Mouse (Mus musculus) splenic B cell, adult 2 months (primary cell): Measurements from ENCODE around the gene Tomm40l.
"Not testable (repeated sequence)": the region's sequence is repeated elsewhere in the genome, so short reads cannot be mapped to it uniquely, and the experiment has no call there.

Source experiments
- DNase-seq: peaks from one replicate; pipeline ENCODE4 v3.0.0-alpha.2; 2011; ENCODE audit warnings: low read depth, low spot score
- H3K27me3 ChIP-seq: 2 replicates; pipeline ENCODE4 v1.6.1; 2012; ENCODE audit warnings: mild to moderate bottlenecking, low read length, moderate library complexity, mixed read lengths; ENCODE audit not compliant: control insufficient read depth, poor library complexity, insufficient read depth, severe bottlenecking
- H3K36me3 ChIP-seq: 2 replicates; pipeline ENCODE4 v1.6.1; 2012; ENCODE audit warnings: mild to moderate bottlenecking, low read length, moderate library complexity, mixed read lengths; ENCODE audit not compliant: control insufficient read depth, poor library complexity, insufficient read depth, severe bottlenecking

Tomm40l gene

DNA sequence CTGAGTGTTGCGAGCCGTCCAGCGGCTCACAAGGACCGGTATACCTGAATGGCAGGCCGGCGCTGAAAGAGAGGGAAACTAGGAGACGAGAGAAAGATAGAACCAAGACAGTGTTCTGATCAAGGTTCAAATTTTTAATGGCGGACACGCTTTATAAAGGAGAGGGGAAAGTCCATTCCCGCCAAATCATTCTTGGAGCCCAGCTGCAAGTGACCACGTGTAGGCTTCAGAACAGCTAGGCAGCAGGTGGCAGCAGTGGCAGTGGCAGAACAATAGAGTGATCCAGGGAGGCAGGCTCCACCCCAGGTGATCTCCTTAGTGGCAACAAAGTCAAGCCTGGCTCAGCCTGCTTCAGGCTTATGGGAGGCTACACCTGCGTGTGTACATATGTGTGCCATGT is 19.6 kb upstream of the Tomm40l start:
- DNase-seq, H3K36me3 ChIP-seq: not testable (repeated sequence)

DNA sequence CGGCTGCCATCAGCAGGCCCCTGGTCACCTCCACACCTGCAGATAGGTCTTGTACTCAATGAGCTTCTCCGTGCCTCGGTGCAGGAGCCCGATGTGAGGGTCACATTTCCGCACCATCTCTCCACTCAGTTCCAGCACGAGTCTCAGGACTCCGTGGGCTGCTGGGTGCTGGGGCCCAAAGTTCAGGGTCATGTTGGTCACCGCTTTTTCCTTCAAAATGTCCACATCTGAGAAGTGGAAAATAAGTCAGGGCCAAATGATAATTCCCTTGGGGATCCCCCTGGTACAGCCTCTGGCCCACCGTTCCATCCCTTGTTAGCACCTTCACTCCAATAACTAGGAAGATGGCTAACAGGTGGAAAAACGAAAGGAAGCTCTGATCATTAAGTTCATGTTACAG is 18.6 kb upstream of the Tomm40l start:
- DNase-seq = no peak
- Histone ChIP-seq H3K36me3 (peaks cover 9% of the 10 kb centered on the region), H3K27me3 (no peaks in the 10 kb centered on the region)

More for the DNA sequence above, 19.6 kb upstream of the Tomm40l start:
- not testable (repeated sequence) for H3K27me3 ChIP-seq

DNA sequence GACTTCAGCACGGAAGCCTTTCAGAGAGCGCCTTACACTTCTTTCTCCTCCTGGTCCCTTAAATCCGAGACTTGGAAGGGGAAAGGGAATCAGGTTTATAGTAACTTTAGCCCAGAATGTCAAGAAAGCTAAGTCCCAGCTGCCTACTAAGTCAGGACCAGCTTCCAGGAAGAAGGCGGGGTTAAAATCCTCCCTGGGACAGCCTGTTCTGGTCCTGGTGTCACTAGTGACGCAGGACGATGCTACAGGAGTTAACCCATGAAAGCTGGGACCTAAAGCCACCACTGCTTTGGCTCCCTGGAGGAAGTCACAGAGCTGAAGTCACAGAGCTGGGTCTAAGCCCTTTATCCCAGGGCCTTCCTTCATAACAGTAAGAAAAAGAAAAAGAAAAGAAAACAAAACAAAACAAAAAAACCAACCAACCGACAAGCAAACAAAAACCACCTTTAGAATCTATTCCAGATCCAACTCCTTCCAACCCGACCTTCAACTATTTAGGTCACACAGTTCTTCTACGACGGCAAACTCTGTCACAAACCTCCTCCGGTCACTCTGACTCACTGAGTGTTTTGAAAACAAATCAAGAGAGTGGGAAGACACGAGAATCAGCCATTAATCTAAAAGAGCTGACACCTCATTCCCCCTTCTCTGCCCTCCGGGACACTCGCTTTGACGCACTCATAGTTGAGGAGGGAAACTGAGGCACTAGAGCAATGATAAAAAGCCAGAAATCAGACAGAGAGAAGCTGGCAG is 17.9 kb upstream of the Tomm40l start:
- H3K36me3 ChIP-seq = peaks cover 8% of the 10 kb centered on the region
- no peaks in the 10 kb centered on the region for H3K27me3 ChIP-seq
- DNase-seq = no peak

DNA sequence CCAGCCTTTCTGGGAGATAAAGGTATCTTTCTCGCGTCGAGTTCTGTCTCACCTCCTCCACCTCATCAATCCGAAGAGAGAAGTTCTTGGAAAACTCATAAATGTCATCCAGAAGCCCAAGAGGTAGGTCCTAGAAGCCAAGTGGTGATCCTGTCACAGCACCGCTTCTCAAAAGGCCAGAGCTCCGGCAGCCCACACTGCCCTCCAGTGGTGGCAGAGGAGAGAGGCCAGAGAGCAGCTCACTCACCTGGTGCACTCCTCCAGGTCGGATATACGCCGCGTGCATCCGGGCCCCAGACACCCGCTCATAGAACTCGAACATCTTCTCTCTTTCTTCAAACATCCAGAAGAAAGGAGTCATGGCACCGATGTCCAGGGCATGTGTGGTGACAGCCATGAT is 16.1 kb upstream of the Tomm40l start:
- Histone ChIP-seq H3K27me3 (no peaks in the 10 kb centered on the region), H3K36me3 (peaks cover 8% of the 10 kb centered on the region)
- DNase-seq = peak; percentile 75

DNA sequence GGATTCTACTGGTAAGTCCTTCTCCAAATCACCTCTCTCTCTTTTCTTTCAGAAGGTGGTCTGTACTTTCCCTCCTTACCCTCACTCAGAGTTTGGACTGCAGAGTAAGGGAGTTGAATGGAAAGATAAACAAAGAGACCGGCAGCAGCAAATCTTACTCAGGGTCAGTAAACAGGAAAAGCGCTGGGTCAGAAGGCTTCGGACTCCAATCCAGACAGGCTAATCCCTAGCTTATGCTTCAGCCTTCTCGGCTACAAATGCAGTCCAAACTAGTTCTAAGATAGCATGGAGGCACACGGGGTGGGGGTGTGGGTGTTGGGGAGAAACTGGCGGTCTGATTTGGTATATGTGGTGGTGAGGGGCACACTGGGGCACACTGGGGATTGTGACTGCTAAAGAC is 15.1 kb upstream of the Tomm40l start:
- no peak for DNase-seq
- no peaks in the 10 kb centered on the region for H3K27me3 ChIP-seq

DNA sequence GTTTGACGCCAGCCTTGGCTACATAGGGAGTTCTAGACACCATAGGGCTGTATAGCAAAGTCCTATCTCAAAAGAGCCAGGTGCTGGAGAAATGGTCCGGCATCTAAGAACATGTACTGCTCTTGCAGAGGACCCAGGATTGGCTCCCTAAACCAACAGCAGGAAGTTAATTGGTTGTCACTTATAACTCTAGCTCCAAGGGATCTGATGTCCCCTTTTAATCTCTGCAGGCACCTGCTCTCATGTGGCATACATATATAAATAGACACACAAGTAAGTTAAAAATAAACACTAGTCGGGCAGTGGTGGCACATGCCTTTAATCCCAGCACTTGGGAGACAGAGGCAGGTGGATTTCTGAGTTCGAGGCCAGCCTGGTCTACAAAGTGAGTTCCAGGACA is 13.5 kb upstream of the Tomm40l start:
- no peak for DNase-seq
- H3K27me3 ChIP-seq = no peaks in the 10 kb centered on the region
- peaks cover 6% of the 10 kb centered on the region for H3K36me3 ChIP-seq

More for the DNA sequence above, 15.1 kb upstream of the Tomm40l start:
- peaks cover 8% of the 10 kb centered on the region for H3K36me3 ChIP-seq

DNA sequence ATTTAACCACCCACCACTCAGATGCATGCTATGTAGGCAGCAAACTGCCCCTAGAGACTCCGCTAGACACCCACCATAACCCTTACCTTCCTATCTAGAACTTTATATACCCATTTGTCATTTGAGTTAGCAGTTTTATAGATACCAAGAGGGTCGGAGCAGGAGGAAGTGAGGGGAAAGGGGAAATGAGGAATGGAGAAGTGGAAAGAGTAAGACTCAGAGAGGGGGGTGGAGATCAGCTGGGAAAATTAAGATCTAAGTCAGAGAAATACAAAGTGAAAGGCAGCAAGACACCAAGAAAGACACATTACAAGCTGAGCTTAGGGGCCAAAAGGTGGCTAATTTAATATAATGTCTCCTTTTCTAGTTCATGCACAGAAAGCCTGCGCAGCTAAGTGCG is 12.2 kb upstream of the Tomm40l start:
- no peak for DNase-seq
- Histone ChIP-seq H3K36me3 (peaks cover 6% of the 10 kb centered on the region), H3K27me3 (no peaks in the 10 kb centered on the region)

DNA sequence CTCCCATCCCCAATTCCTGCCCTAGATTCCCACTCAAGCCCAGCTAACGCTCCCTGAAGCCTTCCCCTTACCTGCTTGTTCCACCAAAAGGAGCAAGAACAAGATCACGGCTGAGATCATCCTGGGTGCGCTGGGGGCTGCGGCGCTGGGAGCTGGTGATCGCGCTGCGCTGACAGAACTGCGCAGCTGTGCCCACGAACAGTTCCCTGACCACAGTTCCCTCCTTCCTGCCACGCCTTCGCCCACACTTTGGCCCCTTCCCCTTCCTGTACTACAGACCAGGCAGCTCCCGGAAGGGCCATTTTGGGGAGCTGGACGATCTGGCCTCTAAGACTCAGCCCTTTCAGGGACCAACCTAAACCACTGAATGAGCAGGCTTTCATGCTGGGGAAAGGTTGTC is 11.8 kb upstream of the Tomm40l start, which contains the start of gene Fcer1g:
Gene Fcer1g (minus strand): TSS at position 240 of the 400 bp plus-strand sequence.
- no peaks in the 10 kb centered on the region for H3K27me3 ChIP-seq
- no peak for DNase-seq
- peaks cover 6% of the 10 kb centered on the region for H3K36me3 ChIP-seq

DNA sequence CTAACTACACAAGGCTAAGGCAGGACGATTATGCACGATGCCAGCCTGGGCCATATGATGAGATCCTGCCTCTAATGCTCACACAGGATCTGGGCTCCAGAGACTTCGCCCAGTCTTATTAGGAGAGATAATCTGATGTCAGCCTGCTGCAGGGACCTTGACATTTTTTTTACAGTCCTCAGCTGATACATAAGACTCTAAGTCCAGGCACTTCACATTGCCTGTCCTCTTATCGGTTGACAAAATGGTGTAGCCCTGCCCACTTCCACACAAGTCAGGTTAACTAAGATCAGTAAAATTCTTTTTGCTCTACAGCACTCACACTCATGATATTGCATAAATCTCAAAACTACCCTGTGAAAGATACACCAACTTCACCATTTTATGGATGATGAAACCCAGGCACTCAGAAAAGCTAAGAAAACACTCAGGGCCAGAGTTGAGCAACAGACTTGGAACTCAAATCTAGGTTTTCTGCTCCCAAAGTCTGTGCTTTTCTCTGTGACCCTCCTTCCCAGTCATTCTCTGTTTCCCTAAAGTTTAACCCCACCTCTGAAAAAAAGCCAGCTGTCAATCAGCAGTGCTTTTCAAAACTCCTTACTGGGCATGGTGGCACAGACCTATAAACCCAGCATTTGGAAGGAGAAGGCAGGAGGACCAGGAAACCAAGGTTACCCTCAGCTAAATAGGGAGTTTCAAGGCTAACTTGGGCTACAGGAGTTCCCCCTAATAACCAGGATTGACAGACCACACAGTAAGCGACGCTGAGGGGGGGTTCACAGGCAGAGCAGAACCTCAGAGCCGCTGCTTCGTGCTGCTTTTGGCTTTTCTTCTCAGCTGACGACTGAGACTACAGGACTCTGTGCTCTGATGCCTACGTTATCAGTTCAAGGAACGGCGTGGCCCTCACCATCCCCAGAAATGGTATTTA is 10.8 kb upstream of the Tomm40l start:
- Histone ChIP-seq H3K36me3 (peaks cover 4% of the 10 kb centered on the region), H3K27me3 (no peaks in the 10 kb centered on the region)
- no peak for DNase-seq

DNA sequence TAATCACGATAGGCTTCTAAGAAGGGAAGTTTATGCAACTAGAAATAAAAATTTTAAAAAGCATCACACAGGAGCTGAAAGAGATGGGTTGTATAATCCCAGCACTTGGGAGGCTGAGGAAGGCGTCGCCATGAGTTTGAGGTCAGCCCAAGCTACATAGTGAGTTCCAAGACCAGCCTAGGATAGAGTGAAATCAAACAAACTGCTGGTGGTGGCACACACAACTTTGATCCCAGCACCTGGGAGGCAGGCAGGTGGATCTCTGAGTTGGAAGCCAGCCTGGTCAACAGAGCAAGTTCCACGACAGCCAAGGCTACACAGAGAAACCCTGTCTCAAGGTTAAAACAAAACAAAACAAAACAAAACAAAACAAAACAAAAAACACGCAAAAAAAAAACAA is 10.0 kb upstream of the Tomm40l start:
- DNase-seq = no peak
- no peaks in the 10 kb centered on the region; the same call in none of the 2 replicates for H3K36me3 ChIP-seq
- no peaks in the 10 kb centered on the region for H3K27me3 ChIP-seq

DNA sequence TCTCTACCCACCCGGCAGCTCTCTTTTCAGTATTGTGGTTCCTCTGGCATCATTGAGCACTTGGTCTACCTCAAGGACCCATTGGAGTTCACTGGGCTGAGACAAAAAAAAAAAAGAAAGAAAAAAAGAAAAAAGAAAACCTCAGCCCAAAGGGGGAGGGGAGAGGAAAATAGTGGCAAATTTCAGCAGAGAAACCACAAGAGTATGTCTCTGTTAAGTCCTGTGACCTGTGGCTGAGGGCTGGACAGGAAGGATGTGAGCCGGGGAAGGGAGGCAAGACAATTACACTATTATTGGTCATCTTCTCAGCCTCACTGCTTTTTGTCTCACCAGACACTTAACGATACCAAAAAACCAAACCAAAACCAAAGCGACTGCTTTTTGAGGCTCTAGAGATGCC is 9.5 kb upstream of the Tomm40l start:
- Histone ChIP-seq H3K27me3 (no peaks in the 10 kb centered on the region), H3K36me3 (no peaks in the 10 kb centered on the region; the same call in 1 of the 2 replicates)
- peak; percentile 46 for DNase-seq

DNA sequence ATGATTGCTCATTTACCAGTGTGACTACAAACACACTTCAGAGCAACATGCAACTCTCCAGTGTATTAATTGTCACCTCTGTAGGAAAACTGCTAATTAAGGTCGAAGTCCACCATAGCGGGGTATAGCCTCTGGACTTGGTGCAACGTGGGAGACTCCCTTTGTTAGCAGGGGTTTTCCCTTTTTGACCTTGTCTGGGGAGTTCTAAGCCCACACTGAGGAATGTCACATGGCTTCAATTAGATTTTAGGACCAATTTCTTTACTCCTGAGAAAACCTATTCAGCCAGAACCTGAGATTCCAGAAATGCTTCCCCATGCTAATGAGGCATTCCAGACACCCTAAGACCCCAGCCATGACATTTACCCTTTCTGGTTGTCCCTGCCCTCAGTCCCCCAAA is 7.9 kb upstream of the Tomm40l start:
- DNase-seq = no peak
- Histone ChIP-seq H3K36me3 (no peaks in the 10 kb centered on the region; the same call in 1 of the 2 replicates), H3K27me3 (no peaks in the 10 kb centered on the region)

DNA sequence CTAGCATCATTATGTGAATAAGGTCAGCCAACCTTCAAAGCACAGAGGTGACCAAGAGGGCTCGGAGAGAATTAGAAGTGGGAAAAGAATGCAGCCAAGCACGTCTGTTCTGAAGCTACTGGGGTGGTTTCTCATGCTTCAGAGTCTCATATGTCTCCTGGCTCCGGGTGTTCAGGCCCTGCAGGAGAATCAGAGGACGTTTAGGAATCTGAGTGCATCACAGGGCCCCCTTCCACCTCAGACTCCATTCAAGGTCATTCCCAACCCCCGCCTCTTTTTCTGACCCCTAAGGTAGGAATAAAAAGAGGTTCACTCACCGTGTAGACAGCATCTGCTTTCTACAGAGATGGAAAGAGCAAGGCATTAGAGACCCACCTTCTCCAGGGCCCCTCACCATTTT is 7.4 kb upstream of the Tomm40l start:
- DNase-seq = no peak
- no peaks in the 10 kb centered on the region for H3K36me3 ChIP-seq
- no peaks in the 10 kb centered on the region for H3K27me3 ChIP-seq

DNA sequence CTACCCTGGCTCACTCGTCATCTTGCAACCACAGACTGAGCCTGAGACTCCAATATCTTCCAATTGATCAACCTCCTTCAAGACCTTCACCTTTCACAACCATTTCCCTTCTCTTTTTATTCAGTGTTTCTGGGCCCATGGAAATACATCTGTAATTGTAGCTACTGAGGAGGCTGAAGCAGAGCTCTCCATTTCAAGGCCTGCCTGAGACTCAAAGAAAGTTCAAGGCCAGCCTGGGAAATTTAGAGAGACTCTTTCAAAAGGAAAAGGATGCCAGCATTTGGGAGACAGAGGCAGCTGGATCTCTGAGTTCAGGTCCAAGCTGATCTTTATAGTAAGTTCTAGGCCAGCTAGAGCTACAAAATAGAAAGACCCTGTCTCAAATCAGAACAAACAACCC is 5.6 kb upstream of the Tomm40l start:
- no peak for DNase-seq
- H3K27me3 ChIP-seq = no peaks in the 10 kb centered on the region
- no peaks in the 10 kb centered on the region for H3K36me3 ChIP-seq

DNA sequence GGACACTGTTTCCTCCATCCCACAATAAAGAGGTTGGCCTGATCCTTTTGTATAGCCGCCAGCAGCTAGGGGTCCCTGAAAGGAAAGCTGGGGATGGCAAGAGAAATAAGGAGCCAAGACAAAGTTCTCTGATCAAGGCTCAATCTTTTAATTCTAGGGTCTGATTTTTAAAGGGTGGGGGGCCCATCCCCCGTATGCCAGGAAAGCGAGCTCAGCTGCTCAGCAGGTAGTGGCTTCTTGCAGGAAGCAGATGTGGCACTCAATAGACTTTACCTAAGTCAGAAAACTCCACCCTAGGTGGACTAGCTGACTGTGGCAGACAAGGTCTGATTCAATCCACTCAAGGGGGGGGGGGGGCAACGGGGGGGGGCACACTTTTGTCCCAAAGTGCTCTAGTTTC is 4.5 kb upstream of the Tomm40l start:
- no peak for DNase-seq
- no peaks in the 10 kb centered on the region for H3K27me3 ChIP-seq
- H3K36me3 ChIP-seq = no peaks in the 10 kb centered on the region
